Mouse (Mus musculus) bone marrow, adult 2 months (tissue): ENCODE data around the gene Lrrc71.

Experiments
- CTCF ChIP-seq: fragments of 200-500 bp; IDR thresholded peaks from 2 replicates; pipeline ENCODE4 v1.5.1; 2011; ENCODE audit warnings: low read length, control low read depth; ENCODE audit not compliant: control insufficient read depth, insufficient read depth
- POLR2A ChIP-seq: fragments of 200-500 bp; IDR thresholded peaks from 2 replicates; pipeline ENCODE4 v1.6.1; 2011; ENCODE audit warnings: low read depth, mild to moderate bottlenecking, control low read depth, low read length, borderline replicate concordance; ENCODE audit not compliant: control insufficient read depth

GRCm38 (mm10) chr3:87753829-87754228 lies 5.4 kb upstream of the Lrrc71 start:
- TF ChIP-seq POLR2A = no peak
- TF ChIP-seq CTCF = no peak
